Mouse (Mus musculus) frontal cortex, postnatal 10 days (tissue): ENCODE measurements at regions not wholly inside any gene's neighbourhood (a gene's known extent, or its start where the extent isn't known, plus 50 kb on each side); places are given as distances from the start of the nearest gene placed in this dataset.
"Not testable (repeated sequence)": the region's sequence is repeated elsewhere in the genome, so short reads cannot be mapped to it uniquely, and the experiment has no call there.

Source experiments
- DNase-seq, 2 experiments: peaks; one replicate each; pipeline ENCODE4 v3.0.0; 2022; ENCODE audit warnings: low spot score in 2 of 2, mixed read lengths in 1 of 2

GRCm38 (mm10) chr16:12516834-12517685, 533.1 kb downstream of the Shisa9 start:
- DNase-seq = peak in 1 of 2 experiments; percentile 5

DNA sequence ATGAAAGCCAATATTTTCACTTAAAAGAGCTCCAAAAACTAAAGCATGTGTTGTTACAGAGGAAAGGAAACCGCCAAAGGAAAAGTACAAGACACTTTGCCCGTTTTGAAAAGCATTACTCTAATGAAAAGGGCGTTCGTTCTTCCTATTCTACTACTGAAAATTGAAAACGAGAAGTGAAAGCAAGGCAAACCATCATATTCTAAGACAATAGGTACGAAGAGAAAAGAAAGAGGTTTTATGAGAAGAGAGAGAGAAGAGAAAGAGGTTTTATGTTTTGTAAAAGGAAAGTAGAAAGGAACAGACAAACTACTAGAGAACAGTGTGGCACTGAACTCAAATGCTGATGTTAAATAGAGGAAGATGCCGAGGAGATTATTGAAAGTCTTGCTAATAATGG, 534.4 kb downstream of the Shisa9 start:
- DNase-seq = no peak

DNA sequence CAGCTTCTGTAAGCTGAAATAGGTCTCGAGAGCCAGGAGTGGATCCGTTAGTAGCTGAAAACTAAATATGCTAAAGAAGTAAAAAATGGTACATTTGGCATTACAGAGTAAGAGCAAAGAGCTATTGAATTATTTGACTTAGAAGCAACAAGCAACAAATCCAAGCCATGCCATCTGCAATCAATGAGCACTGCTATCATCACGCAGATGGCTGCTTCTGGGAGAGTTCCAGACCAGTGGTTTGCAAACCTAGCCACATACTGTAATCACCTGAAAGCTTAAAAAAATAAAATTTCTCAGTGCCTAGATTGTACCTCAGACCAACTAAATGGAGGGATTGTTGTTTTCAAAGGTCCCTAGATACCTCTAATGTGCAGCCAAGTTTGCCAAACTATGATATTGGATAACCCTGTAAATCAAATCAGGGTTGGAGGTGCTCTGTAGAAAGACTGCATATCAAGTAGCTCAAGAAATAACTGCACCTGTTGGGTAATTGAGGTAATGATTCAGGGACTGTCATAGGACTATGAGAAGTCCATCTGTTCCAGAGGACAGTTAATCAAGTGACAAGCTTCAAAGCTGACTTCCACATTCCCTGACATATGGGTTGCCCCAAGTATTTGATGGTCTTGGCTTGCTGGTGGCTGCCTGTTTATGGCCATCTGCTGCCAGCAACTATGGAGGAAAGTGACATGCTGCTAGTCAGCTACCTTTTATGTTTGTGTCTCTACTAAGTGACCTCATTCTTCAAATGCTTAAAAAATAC, 538.0 kb downstream of the Shisa9 start:
- DNase-seq = no peak

- DNase-seq = no peak
Measured at GRCm38 (mm10) chr16:12548462-12548861, 561.0 kb upstream of the Ercc4 start.

DNA sequence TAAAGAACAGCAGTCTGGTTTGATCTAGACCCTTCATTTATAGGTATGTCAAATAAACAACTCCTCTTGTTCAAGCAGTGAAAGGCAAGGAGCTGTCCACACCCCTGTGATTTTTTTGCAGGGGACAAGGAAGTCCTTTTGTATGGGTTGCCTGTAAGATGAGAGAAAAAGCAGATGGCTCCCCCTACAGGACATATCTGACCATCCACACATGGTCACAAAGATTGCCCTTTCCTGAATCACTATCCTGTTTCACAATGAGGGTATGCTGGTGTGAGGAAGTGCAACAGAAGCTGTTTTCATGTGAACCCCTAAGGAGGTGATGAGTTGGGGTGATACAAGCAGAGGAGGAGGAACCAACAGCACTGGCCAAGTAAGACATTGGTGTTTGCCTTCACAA, 520.6 kb upstream of the Ercc4 start:
- DNase-seq = no peak

DNA sequence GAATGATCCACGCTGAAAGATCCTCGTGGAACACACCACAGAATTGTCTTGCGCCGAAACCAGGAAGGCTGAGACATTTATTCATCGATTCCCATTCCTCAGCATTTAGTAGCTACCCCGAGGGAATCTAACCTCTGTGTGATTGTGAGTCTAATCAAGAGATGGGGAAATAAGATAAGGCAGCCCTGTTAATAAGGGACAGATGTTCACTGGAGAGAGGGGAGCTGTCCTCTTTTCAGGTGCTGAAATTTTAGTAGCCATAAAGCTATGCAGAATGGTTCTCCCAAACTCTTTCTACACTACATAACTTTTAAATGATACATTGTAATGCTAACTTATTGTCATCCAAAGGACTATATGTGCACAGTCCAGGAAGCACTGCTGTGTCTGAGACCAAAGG, 501.2 kb upstream of the Ercc4 start:
- no peak for DNase-seq

DNA sequence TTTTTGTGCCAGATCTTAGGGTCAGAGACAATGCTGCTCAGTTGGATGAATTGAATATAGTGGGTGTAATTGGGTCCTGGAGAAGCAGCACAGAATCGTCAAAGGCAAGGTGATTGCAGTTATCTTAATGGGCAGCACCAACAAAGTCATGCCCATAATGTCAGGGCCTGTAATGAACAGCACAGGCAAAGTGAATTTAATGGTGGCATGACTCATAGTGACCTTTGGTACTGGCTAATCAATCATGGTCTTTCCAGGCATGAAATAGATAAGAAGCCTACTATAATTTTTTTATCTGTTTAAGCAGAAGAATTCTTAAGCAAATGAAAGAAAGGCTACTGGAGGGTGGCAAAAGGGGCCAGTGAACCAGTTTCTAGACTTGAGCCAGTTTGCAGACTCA, 498.4 kb upstream of the Ercc4 start:
- no peak for DNase-seq

GRCm38 (mm10) chr16:12617781-12618180, 491.7 kb upstream of the Ercc4 start:
- DNase-seq = no peak

GRCm38 (mm10) chr16:12632533-12632932, 477.0 kb upstream of the Ercc4 start:
- no peak for DNase-seq

DNA sequence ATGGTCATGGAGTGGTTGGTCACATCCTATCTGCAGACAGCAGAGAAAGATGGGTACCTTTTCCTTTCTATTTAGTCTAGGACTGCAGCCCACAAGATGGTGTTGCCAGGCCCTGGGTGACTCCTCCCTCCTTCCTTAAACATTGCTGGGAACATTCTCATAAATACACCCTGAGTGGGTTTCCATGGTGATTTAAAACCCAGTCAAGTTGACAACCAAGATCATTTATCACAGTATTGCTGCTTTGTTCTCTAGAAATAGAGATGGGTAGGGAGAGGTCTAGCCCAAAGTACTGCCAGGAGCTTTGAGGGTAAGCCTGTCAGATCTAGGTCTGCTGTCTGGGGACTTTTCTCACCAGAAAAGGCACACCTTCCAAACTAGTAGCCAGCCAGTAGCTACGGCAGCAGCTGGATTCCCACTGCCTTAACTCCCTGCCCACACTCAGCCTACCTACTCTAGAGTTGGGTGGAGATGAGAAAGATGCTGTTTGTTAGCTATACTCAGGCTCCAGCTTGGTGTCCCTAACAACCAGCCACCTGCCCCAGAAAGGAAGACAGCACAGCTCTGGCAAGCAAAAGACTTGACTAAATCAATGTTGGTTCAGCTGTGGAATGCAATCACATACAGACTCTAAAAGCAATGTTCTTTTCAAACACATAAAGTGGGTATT, 470.4 kb upstream of the Ercc4 start:
- no peak for DNase-seq

GRCm38 (mm10) chr16:12643053-12643452, 466.4 kb upstream of the Ercc4 start:
- no peak for DNase-seq

- DNase-seq = no peak
Measured at GRCm38 (mm10) chr16:12644621-12645020, 464.9 kb upstream of the Ercc4 start.

- no peak for DNase-seq
Measured at GRCm38 (mm10) chr16:12652180-12652579, 457.3 kb upstream of the Ercc4 start.

DNA sequence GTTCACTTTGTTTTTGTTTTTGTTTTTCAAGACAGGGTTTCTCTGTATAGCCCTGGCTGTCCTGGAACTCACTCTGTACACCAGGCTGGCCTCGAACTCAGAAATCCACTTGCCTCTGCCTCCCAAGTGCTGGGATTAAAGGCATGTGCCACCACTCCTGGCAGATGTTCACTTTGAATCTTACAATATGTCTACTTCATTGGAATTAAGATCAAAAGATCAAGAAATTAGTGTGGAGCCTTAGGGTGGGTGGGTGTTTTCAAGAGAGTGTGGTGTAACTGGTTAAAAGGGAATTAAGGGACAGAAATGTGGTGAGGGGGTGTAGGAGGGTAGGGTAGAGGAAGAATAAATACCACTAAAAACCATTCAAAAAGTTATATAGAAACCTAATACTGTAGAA, 435.8 kb upstream of the Ercc4 start:
- not testable (repeated sequence) for DNase-seq

DNA sequence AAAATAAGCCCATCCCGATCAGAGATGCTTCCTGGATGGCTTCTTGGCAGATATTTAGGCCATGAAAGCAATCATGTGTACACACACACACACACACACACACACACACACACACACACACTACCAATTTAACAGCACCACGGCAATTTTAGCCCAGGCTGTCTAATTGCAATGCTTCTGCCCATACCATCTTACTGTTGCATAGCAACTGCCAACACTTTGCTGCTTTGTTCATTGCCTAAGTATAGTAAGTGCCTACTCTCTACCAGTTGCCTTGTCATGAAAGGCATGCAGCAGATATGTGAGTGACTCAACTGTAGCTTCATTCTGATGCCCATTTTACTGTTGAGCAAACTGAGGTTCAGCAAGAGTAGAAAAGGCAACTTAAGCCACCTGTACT, 428.0 kb upstream of the Ercc4 start:
- DNase-seq = peak in 1 of 2 experiments; percentile 7

GRCm38 (mm10) chr16:12685816-12686215, 423.7 kb upstream of the Ercc4 start:
- no peak for DNase-seq

DNA sequence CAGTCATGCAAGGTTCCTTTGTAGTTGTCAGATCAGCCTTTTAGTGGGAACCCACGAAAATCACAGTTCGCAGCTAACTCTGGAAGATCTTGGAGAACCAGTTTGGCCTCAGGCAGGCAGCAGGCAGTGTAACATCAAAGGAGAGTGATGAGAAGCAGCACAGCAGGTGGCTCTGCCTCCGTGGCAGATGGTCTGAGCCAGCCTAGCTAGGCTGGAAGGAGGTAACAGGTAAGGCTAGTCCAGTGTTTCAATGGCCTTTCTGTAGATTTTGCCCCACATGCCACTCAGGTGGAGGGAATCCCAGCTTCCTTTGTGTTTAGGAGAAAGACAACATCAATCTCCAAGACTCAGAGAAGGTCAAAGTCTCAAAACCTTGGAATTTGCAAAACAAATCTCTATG, 417.7 kb upstream of the Ercc4 start:
- no peak for DNase-seq

GRCm38 (mm10) chr16:12692739-12693292, 416.7 kb upstream of the Ercc4 start:
- DNase-seq = no peak

GRCm38 (mm10) chr16:12693346-12693745, 416.1 kb upstream of the Ercc4 start:
- DNase-seq = no peak

GRCm38 (mm10) chr16:12694646-12695045, 414.8 kb upstream of the Ercc4 start:
- no peak for DNase-seq

DNA sequence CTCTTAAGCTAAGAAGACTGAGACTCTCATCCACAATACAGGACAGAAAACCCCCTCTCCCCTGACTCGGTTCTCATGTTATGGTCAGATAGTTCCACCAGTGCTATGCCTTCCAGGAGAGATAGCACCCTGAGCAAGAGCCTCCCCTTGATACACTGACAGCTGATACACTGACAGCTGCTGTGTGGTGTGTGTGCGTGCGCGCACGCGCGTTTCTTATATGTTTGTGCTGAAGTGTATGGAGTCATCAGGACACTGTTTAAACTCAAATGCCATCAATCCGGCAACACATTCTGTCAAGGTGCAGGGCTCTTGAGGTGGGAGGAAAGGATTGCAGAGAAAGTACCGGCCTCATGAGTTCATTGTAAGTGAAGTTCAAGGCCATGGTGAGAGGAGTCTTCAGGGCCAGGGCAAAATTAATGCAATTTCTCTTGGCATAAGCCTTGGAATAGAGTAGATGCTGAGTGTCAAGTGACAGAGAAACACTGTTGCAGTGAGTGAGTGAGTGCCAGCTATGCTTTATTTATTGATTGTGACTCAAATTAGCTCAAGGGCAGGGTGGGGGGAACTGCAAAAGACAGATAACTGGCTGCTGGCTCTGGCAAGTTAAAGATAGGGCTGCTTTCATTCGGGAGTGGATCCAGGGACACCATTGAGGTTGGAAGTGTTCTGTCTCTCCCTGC, 412.4 kb upstream of the Ercc4 start:
- DNase-seq = no peak

GRCm38 (mm10) chr16:12699557-12699956, 409.9 kb upstream of the Ercc4 start:
- DNase-seq = no peak
